Mouse (Mus musculus): Measurements from ENCODE around the gene Nyx.

DNA sequence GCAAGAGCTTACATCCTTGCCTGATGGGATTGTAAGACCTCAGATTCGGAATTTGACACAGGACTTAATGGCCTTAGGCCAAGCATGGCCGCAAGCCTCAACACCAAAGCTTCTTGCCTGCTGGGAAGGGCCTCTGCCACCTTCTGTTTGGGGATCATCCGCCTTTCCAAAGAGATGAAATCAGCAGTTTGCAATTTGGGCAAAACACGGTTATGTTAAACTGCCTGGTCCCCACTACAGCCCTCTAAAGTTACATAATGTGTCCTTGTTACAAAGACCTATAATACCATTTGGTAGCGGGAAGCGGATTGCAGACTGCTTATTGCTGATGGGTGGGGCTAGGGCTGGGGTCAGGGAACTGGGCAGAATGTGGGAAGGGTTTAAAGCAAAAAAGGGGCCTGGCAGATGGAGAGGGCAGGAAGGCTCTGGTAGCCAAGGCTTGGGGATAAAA is 1.2 kb downstream of the Nyx start:
- TF ChIP-seq CTCF (IDR thresholded peaks at IDR 0.05; ENCODE audit: low read depth) (no peak), EP300 (optimal IDR thresholded peaks at IDR 0.05) (no peak)

Data from stomach, postnatal 0 days (tissue).